Mouse (Mus musculus): ENCODE data around the gene Gm35549. TPM values are rescaled to one million over a fixed set of nuclear protein-coding genes. Genes with fewer than 3 reads are reported as not detected.

The Gm35549 gene
- polyA plus RNA-seq, 1 experiment = not detected

- H3K4me1 ChIP-seq (ENCODE audit: control insufficient read depth, insufficient read depth, insufficient read length, low read length) = no peaks in the 10 kb centered on the region; the same call in 1 of the 2 replicates
- 91% methylated on average over 3 of the region's 3 CpGs for WGBS
- TF ChIP-seq CTCF (IDR thresholded peaks at IDR 0.05; ENCODE audit: extremely low read depth, insufficient read length, insufficient replicate concordance, low read depth, low read length) = no peak
- no peak for TF ChIP-seq POLR2A (IDR thresholded peaks at IDR 0.05; ENCODE audit: low read depth, low read length)
- H3K36me3 ChIP-seq (ENCODE audit: control insufficient read depth, insufficient read depth, low read length) = peaks cover 8% of the 10 kb centered on the region
- no peak overlapping the region for H3K27ac ChIP-seq (ENCODE audit: insufficient read depth, low read depth, low read length)
- no peaks in the 10 kb centered on the region for H3K27me3 ChIP-seq (ENCODE audit: control insufficient read depth, insufficient read depth, low read length)
- no peak overlapping the region for H3K4me3 ChIP-seq (ENCODE audit: low read depth, low read length)
Observed at GRCm38 (mm10) chr9:122810212-122810611, 33.6 kb downstream of the Gm35549 start.

DNA sequence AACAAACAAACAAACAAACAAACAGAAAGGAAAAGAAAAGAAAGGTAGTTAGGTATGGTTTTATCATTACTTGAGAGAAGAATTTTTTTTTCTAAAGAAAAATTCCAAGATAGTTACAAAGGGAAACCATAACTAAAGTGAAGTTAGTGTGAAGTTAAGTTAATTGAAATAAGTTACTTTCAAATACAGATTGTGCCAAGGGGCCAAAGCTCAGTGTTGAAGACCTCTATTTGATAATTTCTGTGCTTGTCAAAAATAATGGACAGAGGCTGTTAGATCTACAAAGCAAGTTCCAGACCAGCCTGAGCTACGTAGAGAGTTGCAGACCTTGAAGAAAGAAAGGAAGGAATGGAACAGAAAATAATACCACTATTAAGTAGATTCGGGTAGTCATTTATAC lies 36.6 kb downstream of the Gm35549 start:
- Histone ChIP-seq H3K4me3 (ENCODE audit: low read depth, low read length) (no peak overlapping the region), H3K36me3 (ENCODE audit: control insufficient read depth, insufficient read depth, low read length) (peaks cover 2% of the 10 kb centered on the region), H3K27ac (ENCODE audit: insufficient read depth, low read depth, low read length) (no peak overlapping the region), H3K4me1 (ENCODE audit: control insufficient read depth, insufficient read depth, insufficient read length, low read length) (no peaks in the 10 kb centered on the region), H3K27me3 (ENCODE audit: control insufficient read depth, insufficient read depth, low read length) (no peaks in the 10 kb centered on the region)
- WGBS = 94% methylated on average over 2 of the region's 2 CpGs
- TF ChIP-seq POLR2A (IDR thresholded peaks at IDR 0.05; ENCODE audit: low read depth, low read length) (no peak), CTCF (IDR thresholded peaks at IDR 0.05; ENCODE audit: extremely low read depth, insufficient read length, insufficient replicate concordance, low read depth, low read length) (no peak)

DNA sequence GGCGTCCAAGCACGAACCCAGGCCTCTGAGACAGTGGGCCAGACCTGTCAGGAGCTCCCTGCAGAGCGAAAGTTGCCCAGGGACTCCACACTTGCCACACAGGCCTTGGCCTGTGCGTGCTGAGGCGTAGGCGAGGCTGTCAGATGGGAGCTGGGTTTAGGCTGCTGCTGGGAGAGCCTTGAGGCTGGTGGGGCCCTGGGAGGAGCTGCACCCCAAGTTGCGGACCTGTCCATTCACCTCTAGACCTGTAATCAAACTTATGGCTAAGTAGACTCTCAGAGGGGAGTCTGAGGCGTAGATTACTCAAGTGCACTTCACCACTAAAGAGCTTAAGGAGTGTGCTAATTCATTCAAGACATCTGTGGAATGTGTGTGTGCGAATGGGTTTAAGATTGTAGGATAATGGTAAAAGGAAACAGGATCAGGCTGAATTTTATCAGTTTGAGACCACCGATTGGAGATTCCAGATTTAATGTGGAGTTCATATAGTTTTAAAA lies 37.9 kb downstream of the Gm35549 start:
- Histone ChIP-seq H3K4me1 (ENCODE audit: control insufficient read depth, insufficient read depth, insufficient read length, low read length) (no peaks in the 10 kb centered on the region), H3K27ac (ENCODE audit: insufficient read depth, low read depth, low read length) (peak overlapping the region; percentile 89), H3K27me3 (ENCODE audit: control insufficient read depth, insufficient read depth, low read length) (no peaks in the 10 kb centered on the region), H3K36me3 (ENCODE audit: control insufficient read depth, insufficient read depth, low read length) (no peaks in the 10 kb centered on the region), H3K4me3 (ENCODE audit: low read depth, low read length) (peak overlapping the region; percentile 75)
- TF ChIP-seq CTCF (IDR thresholded peaks at IDR 0.05; ENCODE audit: extremely low read depth, insufficient read length, insufficient replicate concordance, low read depth, low read length) = no peak
- TF ChIP-seq POLR2A (IDR thresholded peaks at IDR 0.05; ENCODE audit: low read depth, low read length) = 0 out of 2 replicates have a peak, but pooled peaks have one; percentile 24
- WGBS = 8% methylated on average over 10 of the region's 10 CpGs

GRCm38 (mm10) chr9:122805053-122805844 lies 38.6 kb downstream of the Gm35549 start, which contains the start of gene Tcaim:
Gene Tcaim, plus strand, starts transcription at chr9:122805539.
- H3K36me3 ChIP-seq (ENCODE audit: control insufficient read depth, insufficient read depth, low read length) = no peaks in the 10 kb centered on the region
- H3K27me3 ChIP-seq (ENCODE audit: control insufficient read depth, insufficient read depth, low read length) = no peaks in the 10 kb centered on the region
- peak within 1 kb of the TSS; percentile 89 for H3K27ac ChIP-seq (ENCODE audit: insufficient read depth, low read depth, low read length)
- no peaks in the 10 kb centered on the region for H3K4me1 ChIP-seq (ENCODE audit: control insufficient read depth, insufficient read depth, insufficient read length, low read length)
- peak within 1 kb of the TSS; percentile 75 for H3K4me3 ChIP-seq (ENCODE audit: low read depth, low read length)
- WGBS = 3% methylated on average over 42 of the region's 42 CpGs
- TF ChIP-seq CTCF (IDR thresholded peaks at IDR 0.05; ENCODE audit: extremely low read depth, insufficient read length, insufficient replicate concordance, low read depth, low read length) (no peak), POLR2A (IDR thresholded peaks at IDR 0.05; ENCODE audit: low read depth, low read length) (peak; percentile 71)

DNA sequence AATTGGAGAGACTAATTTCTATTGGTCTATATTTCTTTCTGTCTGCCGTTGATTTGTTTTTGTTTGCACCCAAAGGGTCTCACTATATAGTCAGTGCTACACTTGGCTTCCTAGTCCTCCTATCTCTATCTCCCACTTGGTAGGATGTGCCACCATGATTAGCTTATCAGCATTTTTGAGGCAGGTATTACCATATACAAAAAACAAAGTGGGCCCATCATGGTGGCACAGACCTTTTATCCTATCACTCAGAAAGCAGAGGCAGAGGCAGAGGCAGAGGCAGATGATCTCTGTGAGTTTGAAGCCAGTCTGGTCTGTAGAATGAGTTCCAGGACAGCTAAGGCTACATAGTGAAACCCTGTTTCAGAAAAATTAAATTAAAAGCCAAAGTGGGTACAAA lies 57.3 kb downstream of the Gm35549 start:
- TF ChIP-seq POLR2A (IDR thresholded peaks at IDR 0.05; ENCODE audit: low read depth, low read length) (no peak), CTCF (IDR thresholded peaks at IDR 0.05; ENCODE audit: extremely low read depth, insufficient read length, insufficient replicate concordance, low read depth, low read length) (no peak)
- 98% methylated on average over 1 of the region's 1 CpGs for WGBS
- H3K4me3 ChIP-seq (ENCODE audit: low read depth, low read length) = no peak overlapping the region
- no peaks in the 10 kb centered on the region for H3K36me3 ChIP-seq (ENCODE audit: control insufficient read depth, insufficient read depth, low read length)
- no peaks in the 10 kb centered on the region for H3K4me1 ChIP-seq (ENCODE audit: control insufficient read depth, insufficient read depth, insufficient read length, low read length)
- H3K27ac ChIP-seq (ENCODE audit: insufficient read depth, low read depth, low read length) = no peak overlapping the region
- no peaks in the 10 kb centered on the region for H3K27me3 ChIP-seq (ENCODE audit: control insufficient read depth, insufficient read depth, low read length)

DNA sequence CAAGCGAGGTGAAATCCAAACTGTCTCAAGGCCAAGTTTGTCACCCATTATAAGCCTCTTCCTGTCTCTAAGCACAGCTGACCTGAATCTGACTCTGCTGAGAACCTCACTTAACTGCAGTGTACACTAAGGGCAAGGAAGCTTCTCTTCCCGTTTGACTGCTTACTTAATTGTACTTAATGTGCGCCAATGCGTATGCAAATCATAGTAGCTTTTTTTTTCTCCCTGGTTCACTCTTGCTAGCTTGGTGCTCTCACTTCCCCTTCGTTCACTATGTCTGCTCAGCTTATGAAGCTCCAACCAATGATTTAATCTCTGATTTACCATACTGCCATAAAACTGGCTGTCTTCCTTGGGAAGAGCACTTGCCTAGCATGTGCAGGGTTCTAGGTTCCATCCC lies 58.6 kb downstream of the Gm35549 start:
- no peak overlapping the region for H3K4me3 ChIP-seq (ENCODE audit: low read depth, low read length)
- no peaks in the 10 kb centered on the region for H3K4me1 ChIP-seq (ENCODE audit: control insufficient read depth, insufficient read depth, insufficient read length, low read length)
- no peaks in the 10 kb centered on the region for H3K27me3 ChIP-seq (ENCODE audit: control insufficient read depth, insufficient read depth, low read length)
- no peaks in the 10 kb centered on the region for H3K36me3 ChIP-seq (ENCODE audit: control insufficient read depth, insufficient read depth, low read length)
- WGBS = 49% methylated on average over 5 of the region's 5 CpGs
- H3K27ac ChIP-seq (ENCODE audit: insufficient read depth, low read depth, low read length) = no peak overlapping the region
- TF ChIP-seq CTCF (IDR thresholded peaks at IDR 0.05; ENCODE audit: extremely low read depth, insufficient read length, insufficient replicate concordance, low read depth, low read length) (no peak), POLR2A (IDR thresholded peaks at IDR 0.05; ENCODE audit: low read depth, low read length) (no peak)

Other genes starting within 250 kb of the Gm35549 start
- gene Topaz1, start 96.7 kb downstream of the Gm35549 start, polyA plus RNA-seq (2012; rRNA removed) = not detected in 2 replicates
- 0.42 and 0.79 TPM in 2 replicates for gene Tcaim, start 38.5 kb downstream of the Gm35549 start, polyA plus RNA-seq (2012; rRNA removed)
- 3.7 and 9.2 TPM in 2 replicates for gene Zfp445, start 22.0 kb upstream of the Gm35549 start, polyA plus RNA-seq (2012; rRNA removed)
- 1.0 and 1.9 TPM in 2 replicates for gene Zkscan7, start 41.6 kb upstream of the Gm35549 start, polyA plus RNA-seq (2012; rRNA removed)
- 0.19 and 0.46 TPM in 2 replicates for gene Zfp105, start 79.0 kb upstream of the Gm35549 start, polyA plus RNA-seq (2012; rRNA removed)
- 0.22 and 1.5 TPM in 2 replicates for gene 1110059G10Rik, start 107.0 kb upstream of the Gm35549 start, polyA plus RNA-seq (2012; rRNA removed)
- gene Kif15, start 107.0 kb upstream of the Gm35549 start, polyA plus RNA-seq (2012; rRNA removed) = 1.4 and 2.6 TPM in 2 replicates
- gene Tmem42, start 177.3 kb upstream of the Gm35549 start, polyA plus RNA-seq (2012; rRNA removed) = 7.1 and 7.6 TPM in 2 replicates
- gene Tgm4, start 190.7 kb upstream of the Gm35549 start, polyA plus RNA-seq (2012; rRNA removed) = not detected in 2 replicates